ENCODE assay signal across 9 mouse cellular contexts in the genomic region with DNA sequence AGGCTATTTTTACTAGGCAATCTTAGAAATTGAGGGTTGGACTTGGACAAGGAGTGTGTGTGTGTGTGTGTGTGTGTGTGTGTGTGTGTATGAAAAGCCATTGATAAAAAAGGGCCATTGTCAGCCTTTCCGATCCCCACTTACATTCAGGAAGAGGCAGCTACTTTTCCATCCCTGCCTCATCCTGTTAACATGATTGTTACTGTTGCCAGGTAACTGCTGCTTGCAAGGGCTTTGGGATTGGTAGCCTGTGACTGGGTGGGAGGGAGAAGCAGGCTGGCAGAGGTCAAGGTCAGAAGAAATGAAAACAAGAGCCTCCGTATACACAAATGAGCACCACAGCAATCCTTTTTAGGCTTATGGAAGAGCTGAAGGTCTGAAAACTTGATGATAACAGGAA. TPM values are rescaled to one million over a fixed set of nuclear protein-coding genes. Genes with fewer than 3 reads are reported as not detected.
A peak's percentile ranks its signal among the peaks of the same experiment; 100 is the strongest.
DNase-seq lines count a peak whose midpoint lies in the region; ATAC-seq and TF ChIP-seq lines count a peak whose summit lies in the region.
"Had no signal": no experiment of that assay in that cellular context is flagged by ENCODE, and none has a peak within 500 bp of the region (broad histone marks: within the 10 kb centered on the region; RNA-seq: fewer than 3 reads in every experiment).

No protein-coding gene starts in this region.

- DNase-seq in adrenal gland, adult 2 months, result peak; percentile 26
- no peak for DNase-seq in adrenal gland, postnatal 4 days (ENCODE audit: low spot score in 2 of 2)
- peak; percentile 48 for DNase-seq in embryo, embryonic 11.5 days (ENCODE audit: low read depth, low spot score)
- peak; percentile 81 for DNase-seq in heart, postnatal 0 days (ENCODE audit: low spot score)
- DNase-seq in lung, embryonic 14.5 days, result peak; percentile 72
- DNase-seq in skeletal muscle tissue, adult 2 months (ENCODE audit: low read depth, low spot score), result peak; percentile 20
- no peak for DNase-seq in thymus, postnatal 25 days

- WGBS in heart, postnatal 0 days, result 23% methylated on average over 2 of the region's 2 CpGs
- WGBS in lung, embryonic 14.5 days, result 14% methylated on average over 2 of the region's 2 CpGs

- H3K9me3 ChIP-seq in heart, postnatal 0 days (replicated peaks; ENCODE audit: control insufficient read depth, low read length), result no peaks in the 10 kb centered on the region
- no peaks in the 10 kb centered on the region for H3K9me3 ChIP-seq in lung, embryonic 14.5 days (ENCODE audit: low read depth, low read length)
- H3K9me3 ChIP-seq: limb, embryonic 13.5 days had no signal

- TF ChIP-seq CTCF in heart, postnatal 0 days (IDR thresholded peaks at IDR 0.05; ENCODE audit: low read depth), result no peak
- TF ChIP-seq CTCF in lung, embryonic 14.5 days (IDR thresholded peaks at IDR 0.05; ENCODE audit: low read depth), result no peak

- H3K4me1 ChIP-seq in heart, postnatal 0 days (ENCODE audit: control insufficient read depth, insufficient read depth), result peaks cover 16% of the 10 kb centered on the region
- H3K4me1 ChIP-seq in lung, embryonic 14.5 days (ENCODE audit: insufficient read depth), result no peaks in the 10 kb centered on the region
- H3K4me1 ChIP-seq: limb, embryonic 13.5 days had no signal

- peak; percentile 90 for ATAC-seq in heart, postnatal 0 days (ENCODE audit: insufficient read depth, low read depth)
- peak; percentile 35; the same call in 1 of the 2 replicates for ATAC-seq in lung, embryonic 14.5 days (ENCODE audit: insufficient read depth)
- ATAC-seq in cerebellum, adult (ENCODE audit: insufficient number of reproducible peaks, low FRiP score, low TSS enrichment), result no peak

- H3K9ac ChIP-seq in heart, postnatal 0 days (replicated peaks; ENCODE audit: low read depth, low read length), result no peak overlapping the region
- H3K9ac ChIP-seq in lung, embryonic 14.5 days, result no peak overlapping the region
- H3K9ac ChIP-seq: limb, embryonic 13.5 days had no signal

- no peaks in the 10 kb centered on the region for H3K36me3 ChIP-seq in heart, postnatal 0 days (replicated peaks; ENCODE audit: control insufficient read depth, insufficient read depth, low read length)
- no peaks in the 10 kb centered on the region for H3K36me3 ChIP-seq in lung, embryonic 14.5 days (ENCODE audit: insufficient read depth)
- H3K36me3 ChIP-seq: limb, embryonic 13.5 days had no signal

- no peak overlapping the region for H3K4me3 ChIP-seq in heart, postnatal 0 days (ENCODE audit: low read depth, low read length)
- no peak overlapping the region for H3K4me3 ChIP-seq in lung, embryonic 14.5 days (ENCODE audit: low read depth, low read length)
- H3K4me3 ChIP-seq: limb, embryonic 13.5 days had no signal

- peak overlapping the region; percentile 58; the same call in 1 of the 2 replicates for H3K27ac ChIP-seq in heart, postnatal 0 days (ENCODE audit: low read depth)
- H3K27ac ChIP-seq in lung, embryonic 14.5 days (ENCODE audit: low read depth), result no peak overlapping the region
- H3K27ac ChIP-seq: limb, embryonic 13.5 days had no signal

- no peak overlapping the region for H3K4me2 ChIP-seq in heart, postnatal 0 days (ENCODE audit: low read depth, low read length)
- H3K4me2 ChIP-seq in lung, embryonic 14.5 days, result no peak overlapping the region
- H3K4me2 ChIP-seq: limb, embryonic 13.5 days had no signal

- H3K27me3 ChIP-seq in heart, postnatal 0 days (ENCODE audit: control insufficient read depth, insufficient read depth, low read length), result no peaks in the 10 kb centered on the region
- no peaks in the 10 kb centered on the region for H3K27me3 ChIP-seq in lung, embryonic 14.5 days (ENCODE audit: insufficient read depth, low read length)
- H3K27me3 ChIP-seq: limb, embryonic 13.5 days had no signal

- no peak for TF ChIP-seq EP300 in heart, postnatal 0 days (IDR thresholded peaks at IDR 0.05; ENCODE audit: low read depth)

RNA-seq across cellular contexts. Expression of gene Npl, which starts 48.9 kb away (rescaled TPM):
- 1 to 10 TPM; 2.9 to 8.3 TPM for total RNA-seq in adrenal gland, adult 2 months (2021)
- polyA plus RNA-seq in adrenal gland, adult 2 months (2012; rRNA removed), result 0.15 and 0.16 TPM in 2 replicates
- 10 to 100 TPM in 1 of 2 experiments, 1 to 10 TPM in 1; 6.3 to 11.6 TPM for total RNA-seq in adrenal gland, postnatal 4 days (2021)
- total RNA-seq in heart, postnatal 0 days (2014; rRNA removed; ENCODE audit: low replicate concordance), result 0.57 and 2.9 TPM in 2 replicates
- 3.1 and 3.2 TPM in 2 replicates for polyA plus RNA-seq in heart, postnatal 0 days (2015; fragmentation: Nextera tagmentation; extraction: Ambion mirVana)
- 7.6 and 8.1 TPM in 2 replicates for polyA plus RNA-seq in lung, embryonic 14.5 days (2014; fragmentation: Nextera tagmentation; extraction: Ambion mirVana)

RNA-seq across cellular contexts. Expression of gene Rgs8, which starts 54.1 kb away (rescaled TPM):
- total RNA-seq in adrenal gland, adult 2 months (2021), result under 1 TPM in 1 of 2 experiments, not detected in 1; 0.10 TPM
- polyA plus RNA-seq in adrenal gland, adult 2 months (2012; rRNA removed), result 0.02 TPM in 2 replicates
- under 1 TPM; 0.48 to 0.65 TPM for total RNA-seq in adrenal gland, postnatal 4 days (2021)
- 0.08 TPM in 1 of 2 replicates, not detected in the other for total RNA-seq in heart, postnatal 0 days (2014; rRNA removed; ENCODE audit: low replicate concordance)
- 0.03 and 0.05 TPM in 2 replicates for polyA plus RNA-seq in heart, postnatal 0 days (2015; fragmentation: Nextera tagmentation; extraction: Ambion mirVana)
- polyA plus RNA-seq in lung, embryonic 14.5 days (2014; fragmentation: Nextera tagmentation; extraction: Ambion mirVana), result 0.14 and 0.20 TPM in 2 replicates

Comparison
In these comparisons a context has a peak if more than half of its experiments do, and no peak if none do; other contexts are left out.
1. DNase-seq: peak in adrenal gland, adult 2 months (single experiment), embryo, embryonic 11.5 days (single experiment), heart, postnatal 0 days (single experiment), lung, embryonic 14.5 days (single experiment) and skeletal muscle tissue, adult 2 months (single experiment); none in adrenal gland, postnatal 4 days (0 of 2) and thymus, postnatal 25 days (single experiment).